Mouse (Mus musculus): ENCODE measurements around the gene Hoxd3.

Hoxd3 gene

GRCm38 (mm10) chr2:74726973-74727639 lies 15.4 kb downstream of the Hoxd3 start:
- DNase-seq (ENCODE audit: low read depth, low spot score) = peak; percentile 51

DNA sequence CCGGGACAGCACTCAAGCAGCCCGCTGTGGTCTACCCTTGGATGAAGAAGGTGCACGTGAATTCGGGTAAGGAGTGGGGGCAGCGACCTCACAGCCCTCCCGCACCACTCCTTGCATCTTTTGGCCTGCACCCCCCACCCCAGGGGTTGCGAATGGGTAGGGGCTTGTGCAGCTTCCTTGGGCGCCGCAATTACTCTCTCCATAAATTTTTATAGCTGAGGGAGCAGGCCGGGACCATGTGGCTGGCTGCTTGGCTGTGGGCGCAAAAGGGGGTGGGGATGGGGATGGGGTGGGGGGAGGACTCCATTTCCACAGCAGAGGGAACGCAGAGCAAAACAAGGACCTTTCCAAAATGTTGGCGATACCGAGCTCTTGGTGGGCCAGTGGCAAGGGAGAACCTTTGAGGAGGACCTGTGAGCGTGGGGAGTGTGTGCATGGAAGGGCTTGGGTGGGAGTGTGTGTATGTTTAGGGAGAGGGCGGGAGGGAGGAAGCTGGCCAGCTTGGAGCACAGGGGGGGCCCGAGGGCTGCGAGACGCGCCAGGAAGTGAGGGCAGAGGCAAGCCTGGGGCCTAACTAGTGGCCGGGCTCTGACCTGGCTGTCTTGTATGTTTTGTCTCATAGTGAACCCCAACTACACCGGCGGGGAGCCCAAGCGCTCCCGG lies 16.0 kb downstream of the Hoxd3 start:
- DNase-seq (ENCODE audit: low read depth, low spot score) = no peak

DNA sequence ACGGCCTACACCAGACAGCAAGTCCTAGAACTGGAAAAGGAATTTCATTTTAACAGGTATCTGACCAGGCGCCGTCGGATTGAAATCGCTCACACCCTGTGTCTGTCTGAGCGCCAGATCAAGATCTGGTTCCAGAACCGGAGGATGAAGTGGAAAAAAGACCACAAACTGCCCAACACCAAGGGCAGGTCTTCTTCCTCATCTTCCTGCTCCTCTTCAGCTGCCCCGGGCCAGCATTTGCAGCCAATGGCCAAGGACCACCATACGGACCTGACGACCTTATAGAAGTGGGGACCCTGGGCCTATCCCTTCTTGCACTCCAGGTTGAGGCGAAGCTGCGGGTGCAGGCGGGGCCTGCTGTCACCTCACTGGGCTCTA lies 16.6 kb downstream of the Hoxd3 start:
- DNase-seq (ENCODE audit: low read depth, low spot score) = no peak

DNA sequence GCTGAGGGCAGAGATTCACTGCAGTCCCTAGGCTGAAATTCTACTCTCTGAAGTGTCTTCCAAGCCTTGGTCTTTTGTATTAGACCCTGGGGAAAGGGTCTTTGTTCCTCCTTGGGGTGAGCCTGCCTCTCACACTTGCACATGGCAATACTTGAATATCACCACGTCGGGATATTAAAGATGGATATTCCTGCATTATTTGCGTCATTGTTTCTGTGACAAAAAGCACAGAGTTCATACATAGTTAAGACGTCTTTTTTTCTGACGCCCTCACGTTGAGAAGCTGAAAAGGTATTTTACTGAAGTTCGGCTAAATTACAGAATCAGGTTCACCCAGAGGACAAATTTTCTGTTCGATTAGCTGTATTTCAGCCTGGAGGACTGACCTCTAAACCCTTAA lies 18.6 kb downstream of the Hoxd3 start:
- no peak for DNase-seq (ENCODE audit: low read depth, low spot score)

DNA sequence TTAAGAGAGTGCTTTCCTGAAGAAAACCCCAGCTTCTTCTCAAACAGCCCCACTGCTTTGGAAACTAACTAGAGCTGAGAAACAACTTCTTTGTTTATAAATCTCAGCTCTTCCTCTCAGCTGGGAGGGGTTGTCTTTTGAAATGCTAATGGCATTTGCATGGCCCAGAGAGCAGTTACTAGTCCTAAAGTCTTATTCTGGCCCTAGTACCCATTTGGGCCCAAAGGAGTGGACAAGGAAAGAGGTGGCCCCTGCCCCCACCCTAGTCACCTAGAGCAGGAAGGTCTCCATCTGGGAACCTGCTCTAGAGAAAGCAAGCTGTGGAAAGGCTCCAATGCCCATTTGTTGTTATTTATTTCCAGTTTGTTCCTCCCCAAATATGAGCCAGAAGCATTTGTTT lies 19.3 kb downstream of the Hoxd3 start:
- DNase-seq (ENCODE audit: low read depth, low spot score) = peak; percentile 49

DNA sequence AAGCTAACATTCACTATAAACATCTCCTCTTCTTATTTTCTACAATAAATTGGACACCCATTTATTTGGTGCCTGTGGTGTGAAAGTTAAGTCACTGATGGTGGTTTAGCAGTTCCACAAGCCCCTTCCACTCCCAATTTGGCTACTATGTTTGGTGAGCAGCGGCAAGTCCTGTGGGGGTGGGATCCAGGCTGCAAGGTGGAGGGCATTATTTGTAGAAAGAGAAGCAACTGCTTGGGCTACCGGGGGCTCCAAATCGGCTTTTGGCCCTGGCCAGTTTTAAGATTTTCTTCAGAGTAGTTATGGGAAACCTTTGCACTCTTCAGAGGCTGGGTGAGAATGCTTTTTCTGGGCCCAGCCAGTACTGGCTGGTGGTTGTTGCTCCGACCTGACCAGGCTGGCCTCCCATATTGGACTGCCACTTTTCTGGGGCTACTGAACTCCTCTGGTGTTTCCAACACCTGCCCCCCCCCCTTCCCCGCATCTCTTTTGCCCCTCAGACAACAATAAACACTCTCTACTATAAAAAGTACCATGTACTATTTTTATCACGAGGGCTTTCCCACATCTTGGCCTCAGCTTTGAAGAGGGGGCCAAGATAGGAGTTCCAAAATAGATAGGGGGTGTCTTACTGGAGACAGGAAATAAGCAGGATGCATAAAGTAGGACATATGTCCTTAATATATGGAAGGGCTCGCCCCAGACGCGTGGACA lies 20.2 kb downstream of the Hoxd3 start:
- DNase-seq (ENCODE audit: low read depth, low spot score) = no peak

DNA sequence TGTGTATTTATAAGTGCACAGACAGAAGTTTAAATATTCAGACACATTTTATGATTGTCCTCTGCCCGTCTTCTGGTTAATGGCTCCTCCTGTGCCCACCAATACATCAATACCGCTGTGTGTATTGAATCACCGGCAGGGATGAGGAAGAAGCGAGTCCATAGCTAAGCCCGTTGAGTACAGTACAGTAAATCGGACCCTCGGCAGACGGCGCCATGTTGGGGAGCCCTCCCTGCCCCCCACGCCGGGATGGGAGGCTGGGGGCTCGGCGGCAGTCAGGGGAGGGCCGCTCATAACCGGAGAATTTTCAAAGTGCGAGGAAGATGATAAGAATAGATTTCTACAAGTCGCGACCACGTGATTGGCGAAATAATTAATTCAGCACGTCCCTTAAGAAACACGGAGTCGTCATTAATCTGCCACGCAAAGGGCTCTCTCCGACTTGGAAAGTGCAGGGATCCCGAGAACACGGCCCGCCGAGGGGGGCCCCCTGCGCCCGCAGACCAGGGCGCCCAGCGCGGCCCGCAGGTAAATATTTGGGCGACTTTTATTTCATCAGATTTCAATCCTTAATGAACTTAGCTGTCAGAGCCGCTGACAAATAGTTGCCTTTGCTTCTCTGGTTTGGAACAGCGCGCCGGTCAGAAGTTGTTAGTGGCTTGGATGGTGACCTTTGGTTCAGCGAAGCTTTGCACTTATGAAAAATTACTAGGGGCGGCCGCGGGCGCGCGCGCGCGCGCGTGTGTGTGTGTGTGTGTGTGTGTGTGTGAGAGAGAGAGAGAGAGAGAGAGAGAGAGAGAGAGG lies 21.0 kb downstream of the Hoxd3 start:
- DNase-seq (ENCODE audit: low read depth, low spot score) = no peak

- no peak for DNase-seq (ENCODE audit: low read depth, low spot score)
Observed at GRCm38 (mm10) chr2:74733317-74733661, 21.6 kb downstream of the Hoxd3 start.

GRCm38 (mm10) chr2:74733765-74734164 lies 22.0 kb downstream of the Hoxd3 start:
- DNase-seq (ENCODE audit: low read depth, low spot score) = no peak

DNA sequence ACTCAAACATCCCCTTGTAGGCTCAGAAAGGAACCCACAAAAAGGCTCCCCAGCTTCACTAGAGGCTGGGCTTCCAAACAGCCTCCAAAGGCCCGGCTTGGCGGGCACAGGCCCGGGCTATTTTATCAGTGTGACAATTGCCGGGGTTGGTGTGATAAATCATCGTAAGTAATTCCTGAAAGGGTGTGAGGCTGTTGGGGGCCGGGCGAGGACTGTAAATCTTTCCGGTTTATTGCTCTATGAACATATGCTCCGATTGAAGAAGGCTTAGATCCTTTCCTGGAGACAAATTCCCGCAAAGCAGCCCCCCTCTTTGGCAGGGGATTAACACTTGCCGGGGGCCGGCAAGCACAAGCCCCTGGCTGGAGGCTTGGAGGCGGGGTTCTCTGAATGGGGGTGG lies 22.7 kb downstream of the Hoxd3 start:
- no peak for DNase-seq (ENCODE audit: low read depth, low spot score)

DNA sequence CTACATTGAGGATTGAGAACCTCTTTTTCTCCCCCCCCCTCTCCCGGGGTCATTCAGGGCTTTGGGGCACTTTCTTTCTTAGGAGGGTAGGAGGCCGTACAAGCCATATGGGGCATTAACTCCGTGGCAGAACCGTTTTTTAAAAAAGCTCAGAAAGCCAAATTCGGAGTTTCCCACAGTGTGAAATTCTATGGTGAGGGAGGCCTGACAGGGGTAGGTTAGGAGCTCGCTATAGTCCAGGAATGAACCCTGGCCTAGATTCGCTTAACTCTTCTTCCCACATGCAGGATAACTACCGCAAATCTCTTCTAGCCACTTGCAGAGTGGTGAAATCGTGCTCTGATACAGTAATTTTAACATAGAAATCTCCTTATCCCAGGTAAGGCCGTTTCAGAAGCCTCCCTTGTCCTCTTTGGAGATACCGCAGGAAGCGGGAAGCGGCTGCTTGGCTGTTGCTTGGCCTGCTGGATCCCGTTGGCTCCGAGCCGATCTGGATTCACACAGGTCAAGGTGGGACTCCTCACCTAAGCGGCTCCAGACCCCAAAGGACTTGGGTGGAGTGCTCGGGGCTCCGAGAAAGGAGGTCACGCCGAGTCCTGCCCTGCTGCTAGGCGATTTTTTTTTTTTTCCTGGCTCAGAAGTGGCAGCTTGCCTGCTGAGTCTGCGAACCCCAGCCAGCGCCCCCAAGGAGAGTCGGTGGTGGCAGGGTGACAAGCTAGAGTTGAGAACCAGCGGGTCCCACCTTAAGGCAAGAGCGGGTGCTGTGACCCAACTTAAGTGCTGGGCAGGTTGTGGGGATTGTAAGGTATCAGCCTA lies 23.5 kb downstream of the Hoxd3 start:
- DNase-seq (ENCODE audit: low read depth, low spot score) = no peak

- no peak for DNase-seq (ENCODE audit: low read depth, low spot score)
Observed at GRCm38 (mm10) chr2:74735851-74736687, 24.3 kb downstream of the Hoxd3 start.

DNA sequence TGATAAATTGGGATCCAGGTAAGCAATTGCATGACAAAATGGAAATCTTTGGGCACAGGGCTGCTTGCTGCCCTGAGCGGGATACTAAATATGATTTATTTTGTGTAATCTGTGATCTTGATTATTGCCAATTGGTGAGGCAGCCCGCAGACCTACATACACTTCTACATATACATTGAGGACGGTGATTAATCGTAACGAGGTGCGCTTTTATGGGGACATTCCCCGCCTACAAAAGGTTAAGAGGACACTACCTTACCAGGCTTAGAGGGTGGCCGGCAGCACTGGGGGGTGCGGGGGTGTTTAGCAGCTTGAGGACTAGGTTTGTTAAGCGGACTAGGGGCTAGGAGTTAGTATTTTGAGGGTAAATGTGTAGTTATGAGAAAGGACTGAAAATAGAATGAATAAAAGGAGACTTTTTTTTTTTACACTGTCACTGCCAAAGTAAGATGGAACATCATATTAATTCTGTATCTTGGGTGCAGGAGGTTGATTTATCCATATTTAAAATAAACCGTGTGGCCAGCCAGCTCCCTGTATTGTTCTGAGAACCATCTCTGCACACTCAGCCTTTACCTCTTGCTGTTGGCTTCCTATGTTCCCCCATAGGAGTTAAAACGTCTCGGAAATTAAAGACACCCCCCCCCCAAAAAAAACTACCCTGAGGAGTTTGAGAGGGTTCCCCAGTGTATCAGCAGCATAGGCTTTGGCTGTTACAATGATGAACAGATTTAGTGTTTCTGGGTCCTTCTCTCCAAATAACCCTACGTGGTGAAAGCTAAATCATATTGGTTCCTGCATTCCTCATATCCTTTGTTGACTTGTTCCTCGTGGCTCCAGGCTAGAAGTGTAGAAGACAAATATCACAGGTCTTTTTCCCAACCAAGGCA lies 25.2 kb downstream of the Hoxd3 start:
- DNase-seq (ENCODE audit: low read depth, low spot score) = no peak

DNA sequence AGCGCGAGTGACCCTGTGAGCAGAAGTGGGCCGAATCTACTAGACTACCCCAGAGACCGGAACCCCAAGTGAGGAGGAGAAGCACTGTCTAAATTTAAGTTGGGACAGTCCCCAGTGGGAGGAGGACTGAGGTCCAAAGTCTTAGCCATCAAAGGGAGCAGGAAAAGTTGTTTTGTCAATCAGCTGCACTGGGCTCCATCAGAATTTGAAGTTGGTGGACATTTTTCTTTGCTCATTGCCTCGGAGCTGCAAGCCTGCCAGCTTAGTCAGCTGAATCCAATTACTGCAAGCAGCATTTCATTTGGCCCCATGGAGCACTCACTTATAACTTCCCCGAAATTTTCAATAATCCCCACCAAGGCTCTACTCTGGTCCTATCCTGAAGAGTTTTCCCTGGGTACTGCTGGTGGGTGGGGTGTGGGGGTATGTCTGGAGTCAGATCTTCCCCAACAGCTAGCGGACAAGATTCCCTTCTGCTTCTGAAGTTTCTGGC lies 25.9 kb downstream of the Hoxd3 start:
- no peak for DNase-seq (ENCODE audit: low read depth, low spot score)

DNA sequence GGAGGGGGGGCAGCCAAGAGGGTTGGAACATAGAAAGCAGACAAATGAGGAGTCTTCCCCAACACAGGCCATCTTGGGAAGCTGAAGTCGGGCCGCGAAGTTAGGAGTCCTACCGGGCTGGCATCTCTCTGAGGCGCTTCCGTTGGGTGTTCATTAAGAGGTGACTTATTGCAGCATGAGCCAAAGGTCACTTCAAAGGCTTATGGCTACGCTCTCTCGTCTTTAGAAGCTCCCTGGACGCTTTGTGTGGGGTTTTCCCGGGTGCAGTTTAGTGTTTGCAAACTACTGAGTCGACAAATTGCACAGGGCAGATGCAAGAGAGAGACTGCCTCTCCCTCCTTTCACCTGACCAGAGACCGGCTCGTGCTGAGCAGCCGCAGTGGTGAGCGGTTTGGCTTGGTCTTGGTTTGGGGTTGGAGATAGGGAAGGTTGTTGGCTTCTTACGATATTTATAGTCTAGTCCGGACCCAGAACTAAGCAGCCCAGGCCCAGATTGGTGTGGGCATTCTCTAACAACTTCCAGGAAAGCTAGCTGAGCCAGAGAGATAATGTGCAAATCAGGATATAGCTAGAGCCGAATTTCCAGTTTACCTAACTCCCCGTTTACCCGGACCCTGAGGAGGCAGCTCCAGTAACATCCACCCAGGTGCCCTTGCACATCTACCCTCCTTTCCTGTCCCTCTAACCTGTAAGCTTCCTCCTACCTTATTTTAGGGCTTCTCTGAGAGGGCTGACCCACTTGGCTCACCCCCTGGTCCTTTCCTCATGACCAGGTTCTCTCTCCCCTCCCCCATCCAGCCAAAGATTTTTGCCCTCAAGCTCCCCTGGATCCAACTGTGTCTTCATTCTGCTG lies 27.1 kb downstream of the Hoxd3 start:
- no peak for DNase-seq (ENCODE audit: low read depth, low spot score)

- no peak for DNase-seq (ENCODE audit: low read depth, low spot score)
Observed at GRCm38 (mm10) chr2:74739476-74739800, 27.7 kb downstream of the Hoxd3 start.

- no peak for DNase-seq (ENCODE audit: low read depth, low spot score)
Observed at GRCm38 (mm10) chr2:74739869-74740268, 28.1 kb downstream of the Hoxd3 start.

DNA sequence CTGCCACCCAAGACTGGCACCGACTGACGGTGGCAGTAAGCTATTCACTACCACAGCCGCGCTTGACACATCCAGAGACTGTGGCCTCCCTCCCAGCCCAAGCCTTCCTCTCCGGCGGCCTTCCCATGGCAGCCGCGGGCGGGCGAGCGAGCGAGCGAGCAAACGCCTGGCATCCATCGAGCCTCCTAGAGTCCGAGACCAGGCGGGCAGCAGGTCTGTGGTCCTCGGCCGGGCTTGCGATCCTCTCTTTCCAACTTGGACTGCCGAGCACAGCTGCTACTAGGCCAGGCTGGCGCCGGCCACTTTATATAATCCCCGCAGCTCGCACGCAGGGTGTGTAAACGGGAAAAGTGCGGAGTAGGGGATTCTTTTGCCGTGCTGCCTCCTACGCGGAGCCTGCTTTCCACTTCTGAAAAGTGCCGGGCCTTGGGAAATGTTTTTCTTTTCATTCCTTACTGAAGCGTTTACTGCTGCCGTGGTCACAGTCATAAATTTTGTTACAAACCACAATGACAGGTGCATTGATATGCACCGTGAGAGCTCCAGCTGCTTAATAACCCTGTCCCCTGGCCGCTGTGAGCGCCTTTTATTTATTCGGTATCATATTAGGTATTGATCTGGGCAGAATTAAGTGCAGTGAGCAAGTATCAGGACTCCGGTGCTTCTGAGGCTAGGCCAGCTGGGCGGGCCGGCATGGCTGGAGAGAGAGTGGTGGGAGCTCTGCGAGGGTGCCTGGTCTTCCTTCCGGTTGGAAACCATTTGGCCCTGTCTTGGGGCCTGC lies 28.8 kb downstream of the Hoxd3 start:
- DNase-seq (ENCODE audit: low read depth, low spot score) = no peak
